Mouse (Mus musculus) layer of hippocampus, adult 2 months (tissue): Measurements from ENCODE around the gene Cyth2. TPM values are rescaled to one million over a fixed set of nuclear protein-coding genes. Genes with fewer than 3 reads are reported as not detected.

Experiments used
- DNase-seq, 2 experiments: peaks; one replicate each; pipeline ENCODE4 v3.0.0; 2022; ENCODE audit warnings: low spot score in 2 of 2
- H3K27ac ChIP-seq: fragments of 200-600 bp; 2 replicates; pipeline ENCODE4 v1.8.1; 2022
- H3K4me3 ChIP-seq: fragments of 200-600 bp; 2 replicates; pipeline ENCODE4 v1.8.1; 2022; ENCODE audit warnings: mild to moderate bottlenecking
- CTCF ChIP-seq: fragments of 200-600 bp; conservative IDR thresholded peaks from 2 replicates; pipeline ENCODE4 v1.8.1; 2022; ENCODE audit warnings: antibody characterized with exemption, mild to moderate bottlenecking, moderate library complexity
- total RNA-seq, 2 experiments: library from RNA; stranded (reverse); gene quantifications; 2 replicates each; pipeline ENCODE4 v1.2.3; 2021

Cyth2 gene
- total RNA-seq, 2 experiments from 2014 or later: 144 to 149 TPM

- H3K4me3 ChIP-seq: no peak overlapping the region
- TF ChIP-seq CTCF: no peak
- H3K27ac ChIP-seq: no peak overlapping the region
- no peak for DNase-seq
Measured at GRCm38 (mm10) chr7:45771101-45771500, 43.3 kb downstream of the Cyth2 start.

DNA sequence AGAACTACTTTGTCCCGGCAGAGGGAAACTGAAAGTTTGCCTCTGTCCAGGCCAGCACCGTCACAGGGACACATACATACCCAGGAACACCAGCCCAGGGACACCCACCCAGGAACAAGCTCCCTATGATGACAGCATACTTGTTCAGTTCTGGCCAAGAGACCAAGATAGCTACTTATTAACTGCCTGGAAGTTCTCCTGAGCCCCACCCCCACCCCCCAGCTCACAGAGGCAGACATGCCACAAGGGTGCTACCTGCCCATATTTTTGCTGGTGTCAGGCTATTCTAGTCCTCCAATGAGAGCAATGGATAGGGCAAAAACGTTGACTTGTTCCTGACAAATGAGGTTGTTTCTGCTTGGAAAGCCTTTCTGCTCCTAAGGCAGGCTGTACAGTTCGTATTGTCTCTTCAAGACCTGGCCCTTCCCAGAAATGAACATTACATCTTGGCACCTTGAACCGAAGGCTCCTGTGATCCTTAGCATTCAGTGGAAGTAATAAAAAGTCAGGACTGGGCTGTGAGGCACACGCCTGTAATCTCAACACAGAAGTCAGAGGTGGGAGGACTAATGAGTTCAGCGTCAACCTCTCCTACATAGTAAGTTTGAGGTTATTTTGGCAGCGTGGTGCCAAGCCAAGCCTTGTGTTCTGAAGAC is 43.8 kb downstream of the Cyth2 start:
- TF ChIP-seq CTCF: no peak
- DNase-seq: no peak
- Histone ChIP-seq H3K27ac (no peak overlapping the region), H3K4me3 (no peak overlapping the region)

DNA sequence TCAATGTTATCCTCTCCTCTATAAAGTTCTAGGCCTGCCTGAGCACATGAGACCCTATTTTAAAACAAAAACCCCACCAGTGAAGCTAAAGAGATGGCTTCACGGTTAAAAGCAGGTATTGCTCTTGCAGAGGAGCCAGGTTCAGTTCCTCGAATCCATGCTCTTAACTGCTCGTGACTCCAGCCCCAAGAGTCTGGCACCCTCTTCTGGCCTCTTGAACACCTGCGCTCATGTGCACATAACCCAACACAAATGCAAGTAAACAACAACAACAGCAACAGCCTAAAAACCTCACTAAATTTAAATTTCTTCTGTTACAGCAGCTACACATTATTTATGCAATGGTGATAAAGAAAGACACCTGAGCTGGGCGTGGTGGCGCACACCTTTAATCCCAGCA is 46.9 kb downstream of the Cyth2 start:
- H3K4me3 ChIP-seq: no peak overlapping the region
- TF ChIP-seq CTCF: no peak
- H3K27ac ChIP-seq: no peak overlapping the region
- no peak for DNase-seq

DNA sequence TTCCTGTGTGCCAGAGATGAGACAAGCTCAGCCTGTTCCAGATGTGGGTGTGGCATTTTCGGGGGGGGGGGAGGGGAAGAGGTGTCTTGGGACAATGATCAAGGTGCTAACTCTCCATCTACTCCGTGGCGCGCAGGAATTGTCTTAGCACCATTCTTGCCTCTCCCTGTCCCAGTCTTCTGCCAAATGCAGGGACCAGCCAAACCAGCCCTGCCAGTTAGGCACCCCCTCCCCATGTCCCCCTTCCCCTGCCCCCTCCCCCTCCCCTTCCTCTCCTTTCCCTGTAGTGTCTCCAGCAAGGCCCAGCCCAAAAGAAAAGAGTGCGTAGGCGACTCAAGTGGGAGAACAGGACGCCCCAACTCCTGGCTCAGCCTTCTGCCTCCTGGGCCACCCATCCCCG is 47.6 kb downstream of the Cyth2 start:
- no peak overlapping the region for H3K4me3 ChIP-seq
- TF ChIP-seq CTCF: no peak
- H3K27ac ChIP-seq: no peak overlapping the region
- no peak for DNase-seq

GRCm38 (mm10) chr7:45765995-45766394 is 48.4 kb downstream of the Cyth2 start:
- TF ChIP-seq CTCF: no peak
- DNase-seq: no peak
- Histone ChIP-seq H3K4me3 (no peak overlapping the region), H3K27ac (no peak overlapping the region)

- TF ChIP-seq CTCF: no peak
- no peak overlapping the region for H3K4me3 ChIP-seq
- H3K27ac ChIP-seq: no peak overlapping the region
- DNase-seq: no peak
Measured at GRCm38 (mm10) chr7:45760151-45760550, 54.2 kb downstream of the Cyth2 start.

DNA sequence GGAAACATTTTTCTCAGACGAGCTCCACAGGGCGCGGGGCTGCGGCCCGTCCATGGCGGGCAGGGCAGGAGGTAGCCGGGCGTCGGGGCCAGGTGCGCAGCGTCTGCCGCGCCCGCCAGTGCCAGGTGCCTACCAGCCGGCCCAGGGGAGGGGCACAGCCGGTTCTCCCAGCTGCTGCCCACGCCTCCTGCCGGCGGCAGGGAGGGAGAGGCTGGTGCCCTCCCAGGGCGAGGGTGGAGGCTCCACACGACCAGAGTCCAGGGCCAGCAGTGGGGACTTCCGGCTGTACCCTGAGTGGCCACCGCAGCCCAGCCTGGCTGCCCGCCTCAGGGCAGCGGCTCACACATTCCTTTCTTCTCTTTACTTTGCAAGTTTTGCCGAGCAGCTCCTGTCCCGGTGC is 55.0 kb downstream of the Cyth2 start:
- Histone ChIP-seq H3K27ac (no peak overlapping the region), H3K4me3 (no peak overlapping the region)
- no peak for DNase-seq
- 0 out of 2 replicates have a peak, but pooled peaks have one; percentile 3 for TF ChIP-seq CTCF

Other genes with a start within 250 kb of the Cyth2 start
- gene Bcat2, start 244.4 kb downstream of the Cyth2 start, total RNA-seq: 10 to 100 TPM; 20.6 to 28.2 TPM
- not detected for gene Fgf21, start 199.1 kb downstream of the Cyth2 start, total RNA-seq
- not detected for gene Fut1, start 197.3 kb downstream of the Cyth2 start, total RNA-seq
- gene Izumo1, start 192.8 kb downstream of the Cyth2 start, total RNA-seq: not detected
- gene Rasip1, start 187.1 kb downstream of the Cyth2 start, total RNA-seq: 1 to 10 TPM; 6.1 to 7.4 TPM
- 1 to 10 TPM; 1.2 to 4.8 TPM for gene Mamstr, start 174.6 kb downstream of the Cyth2 start, total RNA-seq
- under 1 TPM; 0.13 to 0.25 TPM for gene Fut2, start 148.2 kb downstream of the Cyth2 start, total RNA-seq
- gene Ntn5, start 130.6 kb downstream of the Cyth2 start, total RNA-seq: 1 to 10 TPM; 6.3 to 9.3 TPM
- gene Sec1, start 120.2 kb downstream of the Cyth2 start, total RNA-seq: 1 to 10 TPM; 2.2 to 2.3 TPM
- gene Car11, start 114.7 kb downstream of the Cyth2 start, total RNA-seq: 100 to 1,000 TPM; 184 to 211 TPM
- gene Dbp, start 109.5 kb downstream of the Cyth2 start, total RNA-seq: 10 to 100 TPM; 69.2 to 72.8 TPM
- gene Rpl18, start 99.1 kb downstream of the Cyth2 start, total RNA-seq: 100 to 1,000 TPM; 342 to 353 TPM
- gene Sphk2, start 96.6 kb downstream of the Cyth2 start, total RNA-seq: 10 to 100 TPM; 32.3 to 35.8 TPM
- under 1 TPM; 0.27 to 0.33 TPM for gene Fam83e, start 93.4 kb downstream of the Cyth2 start, total RNA-seq
- not detected for gene Spaca4, start 88.8 kb downstream of the Cyth2 start, total RNA-seq
- 100 to 1,000 TPM; 302 to 329 TPM for gene Lmtk3, start 30.8 kb downstream of the Cyth2 start, total RNA-seq
- gene Sult2b1, start 29.9 kb downstream of the Cyth2 start, total RNA-seq: 1 to 10 TPM; 7.1 to 9.7 TPM
- gene Kcnj14, start 10.2 kb upstream of the Cyth2 start, total RNA-seq: 1 to 10 TPM; 1.6 to 1.9 TPM
- gene Grwd1, start 16.4 kb upstream of the Cyth2 start, total RNA-seq: 10 to 100 TPM; 20.5 to 22.7 TPM
- 10 to 100 TPM; 78.4 to 81.4 TPM for gene Kdelr1, start 58.2 kb upstream of the Cyth2 start, total RNA-seq
- 10 to 100 TPM in 1 of 2 experiments, 1 to 10 TPM in 1; 10.0 to 11.6 TPM for gene Grin2d, start 63.8 kb upstream of the Cyth2 start, total RNA-seq
- gene Syngr4, start 82.1 kb upstream of the Cyth2 start, total RNA-seq: not detected
- gene Tmem143, start 82.4 kb upstream of the Cyth2 start, total RNA-seq: 10 to 100 TPM; 22.1 to 22.8 TPM
- 1 to 10 TPM; 1.5 to 2.3 TPM for gene Emp3, start 106.8 kb upstream of the Cyth2 start, total RNA-seq
- 1 to 10 TPM; 3.5 to 3.8 TPM for gene Ccdc114, start 109.5 kb upstream of the Cyth2 start, total RNA-seq
- gene Abcc6, start 215.7 kb upstream of the Cyth2 start, total RNA-seq: 1 to 10 TPM; 1.7 to 2.9 TPM
- gene Nomo1, start 219.1 kb upstream of the Cyth2 start, total RNA-seq: 100 to 1,000 TPM; 102 to 103 TPM